10 mouse cellular contexts compared by ENCODE assay signal in genomic region chr1:136948127-136948422, GRCm38 (mm10). TPM values are rescaled to one million over a fixed set of nuclear protein-coding genes. Genes with fewer than 3 reads are reported as not detected.
DNase-seq lines count a peak whose midpoint lies in the region; ATAC-seq and TF ChIP-seq lines count a peak whose summit lies in the region.
"Had no signal": no experiment of that assay in that cellular context is flagged by ENCODE, and none has a peak within 500 bp of the region (broad histone marks: within the 10 kb centered on the region; RNA-seq: fewer than 3 reads in every experiment).

No protein-coding gene starts in this region.

- no peaks in the 10 kb centered on the region for H3K9me3 ChIP-seq in embryonic facial prominence, embryonic 13.5 days
- no peaks in the 10 kb centered on the region for H3K9me3 ChIP-seq in hindbrain, postnatal 0 days (ENCODE audit: low read length)
- H3K9me3 ChIP-seq in midbrain, embryonic 15.5 days, result no peaks in the 10 kb centered on the region

- no peak for TF ChIP-seq CTCF in kidney, adult 2 months (conservative IDR thresholded peaks at IDR 0.05; ENCODE audit: insufficient read depth, insufficient read length, low read depth, low read length)
- no peak for TF ChIP-seq CTCF in hindbrain, postnatal 0 days (IDR thresholded peaks at IDR 0.05; ENCODE audit: low read depth)

- DNase-seq in kidney, adult 2 months, result no peak
- no peak for DNase-seq in kidney, postnatal 10 days
- no peak for DNase-seq in hindbrain, postnatal 0 days (ENCODE audit: low spot score)
- no peak for DNase-seq in layer of hippocampus, postnatal 14 days (ENCODE audit: low spot score in 2 of 2)
- DNase-seq in urinary bladder, postnatal 25 days (ENCODE audit: low spot score), result no peak
- DNase-seq in B cell, adult 2 months, result no peak
- DNase-seq: cerebellum, adult 2 months had no signal

- H3K4me3 ChIP-seq in kidney, adult 2 months (ENCODE audit: insufficient read depth, low read depth, low read length), result peak overlapping the region; percentile 30
- peak overlapping the region; percentile 52 for H3K4me3 ChIP-seq in embryonic facial prominence, embryonic 13.5 days
- peak overlapping the region; percentile 41 for H3K4me3 ChIP-seq in hindbrain, postnatal 0 days (ENCODE audit: low read length)
- H3K4me3 ChIP-seq in midbrain, embryonic 15.5 days, result peak overlapping the region; percentile 44
- H3K4me3 ChIP-seq: myocyte had no signal

- H3K27ac ChIP-seq in kidney, adult 2 months (ENCODE audit: insufficient read depth, low read depth, low read length), result no peak overlapping the region
- H3K27ac ChIP-seq in embryonic facial prominence, embryonic 13.5 days, result no peak overlapping the region
- no peak overlapping the region for H3K27ac ChIP-seq in hindbrain, postnatal 0 days
- H3K27ac ChIP-seq in midbrain, embryonic 15.5 days, result no peak overlapping the region

- H3K4me1 ChIP-seq in kidney, adult 2 months (ENCODE audit: control insufficient read depth, insufficient read depth, low read length), result peaks cover 3% of the 10 kb centered on the region; the same call in 1 of the 2 replicates
- peaks cover 35% of the 10 kb centered on the region for H3K4me1 ChIP-seq in embryonic facial prominence, embryonic 13.5 days
- H3K4me1 ChIP-seq in hindbrain, postnatal 0 days (ENCODE audit: insufficient read depth, low read length), result peaks cover 7% of the 10 kb centered on the region; the same call in 1 of the 2 replicates
- peaks cover 38% of the 10 kb centered on the region for H3K4me1 ChIP-seq in midbrain, embryonic 15.5 days

- WGBS in kidney, adult 2 months, result 2% methylated on average over 7 of the region's 7 CpGs
- WGBS in embryonic facial prominence, embryonic 13.5 days, result 1% methylated on average over 7 of the region's 7 CpGs
- 1% methylated on average over 7 of the region's 7 CpGs for WGBS in hindbrain, postnatal 0 days
- WGBS in midbrain, embryonic 15.5 days, result 1% methylated on average over 7 of the region's 7 CpGs

- no peak for TF ChIP-seq POLR2A in kidney, adult 2 months (IDR thresholded peaks at IDR 0.05; ENCODE audit: low read depth, low read length)

- H3K27me3 ChIP-seq in kidney, adult 2 months (replicated peaks; ENCODE audit: control insufficient read depth, insufficient read depth, low read length), result peaks cover 21% of the 10 kb centered on the region
- peaks cover 98% of the 10 kb centered on the region for H3K27me3 ChIP-seq in embryonic facial prominence, embryonic 13.5 days
- H3K27me3 ChIP-seq in hindbrain, postnatal 0 days (ENCODE audit: insufficient read depth, low read length), result peaks cover 84% of the 10 kb centered on the region
- peaks cover 86% of the 10 kb centered on the region for H3K27me3 ChIP-seq in midbrain, embryonic 15.5 days (replicated peaks)

- H3K4me2 ChIP-seq in embryonic facial prominence, embryonic 13.5 days, result peak overlapping the region; percentile 91
- peak overlapping the region; percentile 80; the same call in 1 of the 2 replicates for H3K4me2 ChIP-seq in hindbrain, postnatal 0 days (ENCODE audit: low read depth, low read length)
- peak overlapping the region; percentile 82 for H3K4me2 ChIP-seq in midbrain, embryonic 15.5 days

- H3K9ac ChIP-seq in embryonic facial prominence, embryonic 13.5 days, result peak overlapping the region; percentile 66; the same call in 1 of the 2 replicates
- no peak overlapping the region for H3K9ac ChIP-seq in hindbrain, postnatal 0 days (replicated peaks; ENCODE audit: low read length)
- peak overlapping the region; percentile 14; the same call in 1 of the 2 replicates for H3K9ac ChIP-seq in midbrain, embryonic 15.5 days

- no peaks in the 10 kb centered on the region for H3K36me3 ChIP-seq in kidney, adult 2 months (ENCODE audit: control insufficient read depth, insufficient read depth, low read length)
- H3K36me3 ChIP-seq in embryonic facial prominence, embryonic 13.5 days, result no peaks in the 10 kb centered on the region
- H3K36me3 ChIP-seq in hindbrain, postnatal 0 days (ENCODE audit: insufficient read depth, low read length), result no peaks in the 10 kb centered on the region
- H3K36me3 ChIP-seq in midbrain, embryonic 15.5 days (replicated peaks), result no peaks in the 10 kb centered on the region

- ATAC-seq in embryonic facial prominence, embryonic 13.5 days (ENCODE audit: insufficient number of reproducible peaks, insufficient read depth, low FRiP score, low TSS enrichment, low read depth), result no peak
- ATAC-seq in hindbrain, postnatal 0 days, result no peak
- no peak for ATAC-seq in midbrain, embryonic 15.5 days (replicated peaks)

RNA-seq across cellular contexts. Expression of gene Nr5a2, which starts 12.2 kb away (rescaled TPM):
- 0.38 and 0.58 TPM in 2 replicates for polyA plus RNA-seq in kidney, adult 2 months (2012; rRNA removed)
- 1.3 and 1.6 TPM in 2 replicates for polyA plus RNA-seq in embryonic facial prominence, embryonic 13.5 days (2015; fragmentation: Nextera tagmentation; extraction: Ambion mirVana)
- total RNA-seq in hindbrain, postnatal 0 days (2014; rRNA removed), result 0.68 and 0.84 TPM in 2 replicates
- 0.31 and 0.32 TPM in 2 replicates for polyA plus RNA-seq in hindbrain, postnatal 0 days (2015; fragmentation: Nextera tagmentation; extraction: Ambion mirVana)
- 1.1 and 1.5 TPM in 2 replicates for polyA plus RNA-seq in midbrain, embryonic 15.5 days (2015; fragmentation: Nextera tagmentation; extraction: Ambion mirVana)
- not detected for total RNA-seq in layer of hippocampus, postnatal 14 days (2021)
- polyA plus RNA-seq: myocyte had no signal
